Mouse (Mus musculus): ENCODE measurements around the gene Cby3.

The Cby3 gene

GRCm38 (mm10) chr11:50381311-50381710 lies 27.0 kb downstream of the Cby3 start:
- in situ Hi-C loops (cut with MboI; ENCODE audit: unreplicated experiment in 2 of 2), result loop anchor here in 1 of 2 experiments (25.0 kb wide), 1 partner anchor 694 kb away; no protein-coding TSS in a partner anchor

GRCm38 (mm10) chr11:50387167-50387679 lies 33.0 kb downstream of the Cby3 start:
- in situ Hi-C loops (cut with MboI; ENCODE audit: unreplicated experiment in 2 of 2), result loop anchor here in 1 of 2 experiments (25.0 kb wide), 1 partner anchor 700 kb away; no protein-coding TSS in a partner anchor

- in situ Hi-C loops (cut with MboI; ENCODE audit: unreplicated experiment in 2 of 2), result loop anchor here in 1 of 2 experiments (25.0 kb wide), 1 partner anchor 700 kb away; no protein-coding TSS in a partner anchor
Observed at GRCm38 (mm10) chr11:50387697-50388096, 33.4 kb downstream of the Cby3 start.

- in situ Hi-C loops (cut with MboI; ENCODE audit: unreplicated experiment in 2 of 2), result loop anchor here in 1 of 2 experiments (25.0 kb wide), 1 partner anchor 701 kb away; no protein-coding TSS in a partner anchor
Observed at GRCm38 (mm10) chr11:50388217-50388929, 34.1 kb downstream of the Cby3 start.

GRCm38 (mm10) chr11:50389011-50389410 lies 34.7 kb downstream of the Cby3 start:
- in situ Hi-C loops (cut with MboI; ENCODE audit: unreplicated experiment in 2 of 2), result loop anchor here in 1 of 2 experiments (25.0 kb wide), 1 partner anchor 702 kb away; no protein-coding TSS in a partner anchor

- in situ Hi-C loops (cut with MboI; ENCODE audit: unreplicated experiment in 2 of 2), result loop anchor here in 1 of 2 experiments (25.0 kb wide), 1 partner anchor 702 kb away; no protein-coding TSS in a partner anchor
Observed at GRCm38 (mm10) chr11:50389616-50390015, 35.4 kb downstream of the Cby3 start.

- in situ Hi-C loops (cut with MboI; ENCODE audit: unreplicated experiment in 2 of 2), result loop anchor here in 1 of 2 experiments (25.0 kb wide), 1 partner anchor 704 kb away; no protein-coding TSS in a partner anchor
Observed at GRCm38 (mm10) chr11:50391272-50391960, 37.2 kb downstream of the Cby3 start.

- in situ Hi-C loops (cut with MboI; ENCODE audit: unreplicated experiment in 2 of 2), result loop anchor here in 1 of 2 experiments (25.0 kb wide), 1 partner anchor 706 kb away; no protein-coding TSS in a partner anchor
Observed at GRCm38 (mm10) chr11:50393306-50393705, 39.0 kb downstream of the Cby3 start.

GRCm38 (mm10) chr11:50394731-50395130 lies 40.5 kb downstream of the Cby3 start:
- in situ Hi-C loops (cut with MboI; ENCODE audit: unreplicated experiment in 2 of 2), result loop anchor here in 1 of 2 experiments (25.0 kb wide), 1 partner anchor 707 kb away; no protein-coding TSS in a partner anchor

GRCm38 (mm10) chr11:50396766-50397307 lies 42.6 kb downstream of the Cby3 start:
- in situ Hi-C loops (cut with MboI; ENCODE audit: unreplicated experiment in 2 of 2), result loop anchor here in 1 of 2 experiments (25.0 kb wide), 1 partner anchor 710 kb away; no protein-coding TSS in a partner anchor

GRCm38 (mm10) chr11:50397316-50397715 lies 43.1 kb downstream of the Cby3 start:
- in situ Hi-C loops (cut with MboI; ENCODE audit: unreplicated experiment in 2 of 2), result loop anchor here in 1 of 2 experiments (25.0 kb wide), 1 partner anchor 710 kb away; no protein-coding TSS in a partner anchor

- in situ Hi-C loops (cut with MboI; ENCODE audit: unreplicated experiment in 2 of 2), result loop anchor here in 1 of 2 experiments (25.0 kb wide), 1 partner anchor 712 kb away; no protein-coding TSS in a partner anchor
Observed at GRCm38 (mm10) chr11:50398803-50399202, 44.5 kb downstream of the Cby3 start.

- in situ Hi-C loops (cut with MboI; ENCODE audit: unreplicated experiment in 2 of 2), result no loop called here
Observed at GRCm38 (mm10) chr11:50402481-50402880, 48.2 kb downstream of the Cby3 start.

- in situ Hi-C loops (cut with MboI; ENCODE audit: unreplicated experiment in 2 of 2), result no loop called here
Observed at GRCm38 (mm10) chr11:50403367-50404014, 49.2 kb downstream of the Cby3 start.

- in situ Hi-C loops (cut with MboI; ENCODE audit: unreplicated experiment in 2 of 2), result no loop called here
Observed at GRCm38 (mm10) chr11:50407235-50407634, 53.0 kb downstream of the Cby3 start.
